Mouse (Mus musculus) E14TG2a.4 (cell line): ENCODE data around the gene Irx6.

Experiments used
- H3K27me3 ChIP-seq: 2 replicates; pipeline ENCODE4 v1.6.1; 2014; ENCODE audit warnings: low read length, control low read depth; ENCODE audit not compliant: insufficient read depth
- H3K36me3 ChIP-seq: 2 replicates; pipeline ENCODE4 v1.6.1; 2014; ENCODE audit warnings: low read length, control low read depth; ENCODE audit not compliant: insufficient read depth
- H3K4me1 ChIP-seq: replicated peaks from 2 replicates; pipeline ENCODE4 v1.6.1; 2014; ENCODE audit warnings: low read depth, low read length, control low read depth
- H3K4me3 ChIP-seq: replicated peaks from 2 replicates; pipeline ENCODE4 v1.5.1; 2014; ENCODE audit warnings: mild to moderate bottlenecking, low read length
- H3K9me3 ChIP-seq: 2 replicates; pipeline ENCODE4 v1.6.1; 2014; ENCODE audit warnings: low read length, control low read depth
- CTCF ChIP-seq: conservative IDR thresholded peaks from 2 replicates; pipeline ENCODE4 v1.5.1; 2014; ENCODE audit warnings: low read length
- NANOG ChIP-seq: IDR thresholded peaks from 2 replicates; pipeline ENCODE4 v1.6.1; 2014; ENCODE audit warnings: borderline replicate concordance, low read length, mixed read lengths
- POU5F1 ChIP-seq: IDR thresholded peaks from 2 replicates; pipeline ENCODE4 v1.6.1; 2014; ENCODE audit warnings: low read length, borderline replicate concordance

The Irx6 gene

GRCm38 (mm10) chr8:92671892-92672291 lies 2.2 kb upstream of the Irx6 start:
- Histone ChIP-seq H3K36me3 (no peaks in the 10 kb centered on the region), H3K9me3 (no peaks in the 10 kb centered on the region), H3K4me3 (no peak overlapping the region), H3K4me1 (peaks cover 22% of the 10 kb centered on the region), H3K27me3 (peaks cover 76% of the 10 kb centered on the region)
- TF ChIP-seq POU5F1: no peak
- TF ChIP-seq CTCF: no peak
- TF ChIP-seq NANOG: no peak

DNA sequence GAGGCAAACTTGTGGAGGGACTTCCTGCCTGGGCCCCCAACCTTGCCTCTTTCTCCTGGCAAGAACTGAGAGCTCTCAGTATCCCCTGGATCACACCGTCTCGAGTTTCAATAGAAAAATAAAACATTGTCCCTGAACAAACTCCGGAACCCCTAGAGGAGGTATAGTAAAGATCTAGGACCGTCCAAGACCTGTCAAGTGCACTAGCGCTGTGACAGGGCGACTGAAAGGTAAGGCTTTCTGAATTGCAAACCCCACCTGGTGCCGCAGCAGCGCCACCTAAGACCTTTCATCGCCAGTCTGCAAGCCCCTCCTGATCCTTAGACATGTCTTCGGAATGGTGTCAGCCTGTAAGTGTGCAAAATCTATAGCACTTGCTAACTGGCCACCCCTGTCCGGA lies 987 bp upstream of the Irx6 start:
- peak overlapping the region; percentile 68 for H3K4me3 ChIP-seq
- H3K4me1 ChIP-seq: peaks cover 26% of the 10 kb centered on the region
- peaks cover 88% of the 10 kb centered on the region for H3K27me3 ChIP-seq
- no peaks in the 10 kb centered on the region for H3K9me3 ChIP-seq
- TF ChIP-seq CTCF: no peak
- TF ChIP-seq NANOG: no peak
- TF ChIP-seq POU5F1: no peak
- no peaks in the 10 kb centered on the region for H3K36me3 ChIP-seq

DNA sequence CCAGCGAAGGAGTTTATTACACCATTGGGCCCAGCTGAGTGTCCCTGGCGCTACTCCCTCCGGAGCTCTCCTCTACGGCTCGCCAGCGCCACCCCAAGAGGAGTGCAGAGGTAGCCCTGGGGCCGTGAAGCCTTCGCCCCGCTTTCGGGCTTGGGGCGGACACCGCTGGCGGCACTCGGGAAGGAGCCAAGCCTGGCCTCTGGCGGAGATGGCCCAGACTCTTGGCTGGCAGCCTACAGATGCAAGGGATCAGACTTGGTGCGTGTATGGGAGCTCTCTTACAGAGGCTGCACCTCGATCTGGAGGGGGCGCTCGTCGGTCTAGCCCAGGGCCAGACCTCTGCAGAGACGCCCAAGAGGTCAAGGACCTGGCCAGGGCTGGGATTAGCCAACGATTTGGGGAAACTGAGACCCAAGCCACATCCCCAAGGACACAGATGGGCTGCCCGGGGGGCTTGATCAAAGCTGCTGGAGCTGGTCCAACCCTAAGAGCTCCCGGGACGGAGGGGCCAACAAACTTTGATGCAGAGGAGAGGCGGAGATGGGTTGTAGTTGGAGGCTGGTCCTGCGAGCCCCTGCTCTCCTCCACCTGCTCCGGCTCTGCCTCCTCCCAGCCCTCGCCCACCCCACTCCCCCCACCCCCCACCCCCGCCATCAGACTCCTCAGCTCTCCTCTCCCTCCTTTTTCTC lies 389 bp upstream of the Irx6 start:
- H3K4me3 ChIP-seq: peak overlapping the region; percentile 69
- peaks cover 32% of the 10 kb centered on the region for H3K4me1 ChIP-seq
- TF ChIP-seq POU5F1 (no peak), CTCF (peak; percentile 12; the same call in 1 of the 2 replicates), NANOG (no peak)
- no peaks in the 10 kb centered on the region for H3K36me3 ChIP-seq
- peaks cover 92% of the 10 kb centered on the region for H3K27me3 ChIP-seq
- H3K9me3 ChIP-seq: no peaks in the 10 kb centered on the region

- no peak for TF ChIP-seq POU5F1
- TF ChIP-seq CTCF: no peak
- TF ChIP-seq NANOG: no peak
- Histone ChIP-seq H3K9me3 (no peaks in the 10 kb centered on the region), H3K27me3 (peaks cover 73% of the 10 kb centered on the region), H3K4me3 (peak overlapping the region; percentile 54), H3K4me1 (peaks cover 33% of the 10 kb centered on the region), H3K36me3 (no peaks in the 10 kb centered on the region)
These were observed 4.3 kb downstream of the Irx6 start for GRCm38 (mm10) chr8:92678407-92678806.

GRCm38 (mm10) chr8:92697361-92697760 lies 23.3 kb downstream of the Irx6 start:
- H3K9me3 ChIP-seq: no peaks in the 10 kb centered on the region
- H3K36me3 ChIP-seq: no peaks in the 10 kb centered on the region
- H3K27me3 ChIP-seq: 0 out of 2 replicates have a peak, but pooled peaks cover 2% of the 10 kb centered on the region
- no peaks in the 10 kb centered on the region for H3K4me1 ChIP-seq
- H3K4me3 ChIP-seq: no peak overlapping the region
- no peak for TF ChIP-seq CTCF
- TF ChIP-seq NANOG: no peak
- TF ChIP-seq POU5F1: no peak

DNA sequence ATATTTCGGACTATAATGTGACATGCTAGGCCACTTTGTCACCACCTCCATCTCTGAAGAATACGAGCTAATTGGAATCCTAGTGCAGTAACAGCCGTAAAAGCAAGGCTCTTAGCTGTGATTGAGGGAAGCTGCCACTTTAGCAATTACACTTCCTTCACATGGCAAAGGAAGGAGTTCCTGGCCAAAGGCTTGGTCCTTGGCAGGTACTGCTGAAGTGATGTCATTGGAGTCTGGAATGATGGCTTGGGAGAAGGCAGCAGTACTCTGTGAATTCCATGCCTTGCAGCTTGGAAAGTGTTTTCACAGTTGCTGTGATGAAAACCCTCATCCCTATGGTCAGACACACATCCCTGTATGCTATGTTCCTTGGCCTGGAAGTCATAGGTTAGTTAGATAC lies 24.3 kb downstream of the Irx6 start:
- no peaks in the 10 kb centered on the region for H3K36me3 ChIP-seq
- no peaks in the 10 kb centered on the region for H3K4me1 ChIP-seq
- 0 out of 2 replicates have a peak, but pooled peaks cover 2% of the 10 kb centered on the region for H3K27me3 ChIP-seq
- TF ChIP-seq POU5F1: no peak
- no peak for TF ChIP-seq NANOG
- no peak for TF ChIP-seq CTCF
- H3K9me3 ChIP-seq: no peaks in the 10 kb centered on the region
- H3K4me3 ChIP-seq: no peak overlapping the region

GRCm38 (mm10) chr8:92699922-92700540 lies 25.9 kb downstream of the Irx6 start:
- Histone ChIP-seq H3K9me3 (no peaks in the 10 kb centered on the region), H3K36me3 (no peaks in the 10 kb centered on the region), H3K4me1 (no peaks in the 10 kb centered on the region), H3K27me3 (0 out of 2 replicates have a peak, but pooled peaks cover 2% of the 10 kb centered on the region), H3K4me3 (no peak overlapping the region)
- TF ChIP-seq CTCF (no peak), NANOG (no peak), POU5F1 (no peak)

DNA sequence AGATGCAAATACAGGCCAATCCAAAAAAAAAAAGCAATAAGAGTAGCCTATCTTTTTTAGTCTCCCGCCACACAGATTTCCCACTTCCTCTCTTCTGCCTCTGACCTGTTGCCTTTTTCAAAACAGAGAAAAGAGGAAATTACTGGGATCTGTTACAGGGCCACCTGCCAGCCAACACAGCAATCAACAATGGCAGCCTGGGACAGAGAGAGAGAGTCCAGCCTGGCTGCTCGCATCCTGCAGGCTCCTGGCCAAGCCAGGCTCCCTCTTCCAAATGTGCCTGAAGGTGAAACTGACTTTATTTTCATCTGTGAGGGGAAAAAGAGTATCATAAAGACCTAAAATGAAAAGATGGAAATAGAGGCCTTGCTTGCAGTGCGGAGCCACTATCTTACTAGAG lies 29.3 kb downstream of the Irx6 start:
- H3K9me3 ChIP-seq: no peaks in the 10 kb centered on the region
- no peaks in the 10 kb centered on the region for H3K4me1 ChIP-seq
- no peak for TF ChIP-seq POU5F1
- no peaks in the 10 kb centered on the region for H3K27me3 ChIP-seq
- H3K4me3 ChIP-seq: no peak overlapping the region
- no peaks in the 10 kb centered on the region for H3K36me3 ChIP-seq

GRCm38 (mm10) chr8:92706311-92706710 lies 32.2 kb downstream of the Irx6 start:
- Histone ChIP-seq H3K4me1 (no peaks in the 10 kb centered on the region), H3K27me3 (no peaks in the 10 kb centered on the region), H3K4me3 (no peak overlapping the region), H3K9me3 (no peaks in the 10 kb centered on the region), H3K36me3 (no peaks in the 10 kb centered on the region)
- TF ChIP-seq POU5F1: no peak
- no peak for TF ChIP-seq NANOG
- no peak for TF ChIP-seq CTCF
